Mouse (Mus musculus): ENCODE measurements around the gene Arhgef26.

GRCm38 (mm10) chr3:62506488-62507205 lies 168.5 kb downstream of the Arhgef26 start, which contains the start of gene Dhx36:
- TF ChIP-seq CTCF (IDR thresholded peaks at IDR 0.05; ENCODE audit: borderline replicate concordance, control insufficient read depth, extremely low read depth, insufficient read depth, low read length, poor library complexity) (no peak; the same call in 1 of the 2 replicates), POLR2A (IDR thresholded peaks at IDR 0.05; ENCODE audit: control insufficient read depth, extremely low read depth, insufficient read depth, low read length, poor library complexity) (peak; percentile 62; the same call in 1 of the 2 replicates)
